Mouse (Mus musculus) kidney, embryonic 14.5 days (tissue): Measurements from ENCODE around the gene Gm45837. TPM values are rescaled to one million over a fixed set of nuclear protein-coding genes. Genes with fewer than 3 reads are reported as not detected.

ENCODE experiments used
- ATAC-seq: fragments of 200-750 bp; cut with Nextera tagmentation; 2 replicates; pipeline ENCODE4 v1.8.0; 2017; ENCODE audit warnings: moderate number of reproducible peaks, mild to moderate bottlenecking, moderate TSS enrichment, moderate library complexity; ENCODE audit not compliant: low FRiP score, low TSS enrichment
- H3K27ac ChIP-seq: fragments of 300-500 bp; sonication (generic); 2 replicates; pipeline ENCODE4 v1.5.1; 2014; ENCODE audit warnings: low read depth, mild to moderate bottlenecking, low read length, moderate library complexity, mixed read lengths
- H3K27me3 ChIP-seq: fragments of 300-500 bp; sonication (generic); 2 replicates; pipeline ENCODE4 v1.6.1; 2014; ENCODE audit warnings: mild to moderate bottlenecking, low read length; ENCODE audit not compliant: control insufficient read depth, insufficient read depth
- H3K36me3 ChIP-seq: fragments of 300-500 bp; sonication (generic); 2 replicates; pipeline ENCODE4 v1.6.1; 2014; ENCODE audit warnings: low read length, mixed read lengths; ENCODE audit not compliant: control insufficient read depth, insufficient read depth
- H3K4me1 ChIP-seq: fragments of 300-500 bp; sonication (generic); 2 replicates; pipeline ENCODE4 v1.6.1; 2014; ENCODE audit warnings: low read length, mixed read lengths; ENCODE audit not compliant: control insufficient read depth, insufficient read depth
- H3K4me2 ChIP-seq: fragments of 300-500 bp; sonication (generic); replicated peaks from 2 replicates; pipeline ENCODE4 v1.6.1; 2014; ENCODE audit warnings: low read depth, mild to moderate bottlenecking, low read length
- H3K4me3 ChIP-seq: fragments of 300-500 bp; sonication (generic); 2 replicates; pipeline ENCODE4 v1.5.1; 2014; ENCODE audit warnings: mild to moderate bottlenecking, low read length
- H3K9ac ChIP-seq: fragments of 300-500 bp; sonication (generic); 2 replicates; pipeline ENCODE4 v1.6.1; 2014; ENCODE audit warnings: low read depth, mild to moderate bottlenecking, low read length, moderate library complexity
- H3K9me3 ChIP-seq: fragments of 300-500 bp; sonication (generic); 2 replicates; pipeline ENCODE4 v1.6.1; 2016; ENCODE audit warnings: low read length; ENCODE audit not compliant: control insufficient read depth
- WGBS: fragments of 180-500 bp; shearing (Covaris S2); extraction: QIAGEN DNeasy Blood & Tissue Kit; methylation state at CpG from one replicate; pipeline ENCODE4 v1.1.7; 2014; 5-methylcytosine and 5-hydroxymethylcytosine counted together
- polyA plus RNA-seq: library from polyadenylated mRNA; unstranded; fragments of >200 nt; fragmentation: Nextera tagmentation; extraction: Ambion mirVana; gene quantifications from 2 replicates; pipeline ENCODE4 v1.2.1, GENCODE M21; 2014

Gm45837 gene
- polyA plus RNA-seq, 1 experiment from 2014 or later, result 13.2 TPM

GRCm38 (mm10) chr7:101523205-101523604 lies 112.5 kb downstream of the Gm45837 start:
- ATAC-seq, result no peak
- Histone ChIP-seq H3K9me3 (no peaks in the 10 kb centered on the region), H3K36me3 (no peaks in the 10 kb centered on the region), H3K9ac (no peak overlapping the region), H3K4me1 (no peaks in the 10 kb centered on the region), H3K27me3 (no peaks in the 10 kb centered on the region), H3K4me2 (no peak overlapping the region), H3K4me3 (no peak overlapping the region), H3K27ac (no peak overlapping the region)
- 85% methylated on average over 2 of the region's 2 CpGs for WGBS

GRCm38 (mm10) chr7:101526484-101526883 lies 115.8 kb downstream of the Gm45837 start:
- Histone ChIP-seq H3K27ac (no peak overlapping the region), H3K4me1 (no peaks in the 10 kb centered on the region), H3K4me2 (no peak overlapping the region), H3K36me3 (no peaks in the 10 kb centered on the region), H3K9ac (no peak overlapping the region), H3K4me3 (no peak overlapping the region), H3K27me3 (no peaks in the 10 kb centered on the region), H3K9me3 (no peaks in the 10 kb centered on the region)
- no peak for ATAC-seq
- WGBS, result 52% methylated on average over 7 of the region's 7 CpGs

GRCm38 (mm10) chr7:101534428-101534827 lies 123.7 kb downstream of the Gm45837 start:
- H3K9ac ChIP-seq, result no peak overlapping the region
- no peaks in the 10 kb centered on the region for H3K9me3 ChIP-seq
- H3K4me3 ChIP-seq, result no peak overlapping the region
- WGBS, result 24% methylated on average over 5 of the region's 5 CpGs
- H3K27ac ChIP-seq, result no peak overlapping the region
- no peak overlapping the region for H3K4me2 ChIP-seq
- no peaks in the 10 kb centered on the region for H3K36me3 ChIP-seq
- peaks cover 5% of the 10 kb centered on the region; the same call in 1 of the 2 replicates for H3K4me1 ChIP-seq
- no peaks in the 10 kb centered on the region for H3K27me3 ChIP-seq
- ATAC-seq, result no peak

- Histone ChIP-seq H3K27me3 (no peaks in the 10 kb centered on the region), H3K4me3 (no peak overlapping the region), H3K36me3 (no peaks in the 10 kb centered on the region), H3K4me1 (peaks cover 5% of the 10 kb centered on the region; the same call in 1 of the 2 replicates), H3K9ac (no peak overlapping the region), H3K27ac (no peak overlapping the region), H3K4me2 (no peak overlapping the region), H3K9me3 (no peaks in the 10 kb centered on the region)
- no peak for ATAC-seq
- WGBS, result 75% methylated on average over 10 of the region's 10 CpGs
These were observed 124.4 kb downstream of the Gm45837 start for GRCm38 (mm10) chr7:101535102-101535501.

GRCm38 (mm10) chr7:101535517-101535916 lies 124.8 kb downstream of the Gm45837 start:
- no peak overlapping the region for H3K9ac ChIP-seq
- no peak for ATAC-seq
- H3K27me3 ChIP-seq, result no peaks in the 10 kb centered on the region
- H3K4me2 ChIP-seq, result no peak overlapping the region
- no peaks in the 10 kb centered on the region for H3K36me3 ChIP-seq
- H3K9me3 ChIP-seq, result no peaks in the 10 kb centered on the region
- WGBS, result 77% methylated on average over 5 of the region's 5 CpGs
- H3K27ac ChIP-seq, result no peak overlapping the region
- H3K4me1 ChIP-seq, result peaks cover 5% of the 10 kb centered on the region; the same call in 1 of the 2 replicates
- H3K4me3 ChIP-seq, result no peak overlapping the region

GRCm38 (mm10) chr7:101537541-101537940 lies 126.9 kb downstream of the Gm45837 start:
- H3K4me1 ChIP-seq, result peaks cover 5% of the 10 kb centered on the region; the same call in 1 of the 2 replicates
- no peaks in the 10 kb centered on the region for H3K36me3 ChIP-seq
- ATAC-seq, result no peak
- no peak overlapping the region for H3K4me2 ChIP-seq
- H3K27me3 ChIP-seq, result no peaks in the 10 kb centered on the region
- 57% methylated on average over 8 of the region's 8 CpGs for WGBS
- no peaks in the 10 kb centered on the region for H3K9me3 ChIP-seq
- H3K27ac ChIP-seq, result no peak overlapping the region
- no peak overlapping the region for H3K9ac ChIP-seq
- H3K4me3 ChIP-seq, result no peak overlapping the region

- ATAC-seq, result 0 out of 2 replicates have a peak, but pooled peaks have one; percentile 12
- Histone ChIP-seq H3K4me3 (no peak overlapping the region), H3K4me1 (peaks cover 5% of the 10 kb centered on the region; the same call in 1 of the 2 replicates), H3K4me2 (peak overlapping the region; percentile 23; the same call in 1 of the 2 replicates), H3K27me3 (no peaks in the 10 kb centered on the region), H3K27ac (no peak overlapping the region), H3K9ac (no peak overlapping the region), H3K36me3 (no peaks in the 10 kb centered on the region), H3K9me3 (no peaks in the 10 kb centered on the region)
- WGBS, result 36% methylated on average over 14 of the region's 14 CpGs
These were observed 127.7 kb downstream of the Gm45837 start for GRCm38 (mm10) chr7:101538141-101538933.

GRCm38 (mm10) chr7:101539774-101540173 lies 129.1 kb downstream of the Gm45837 start:
- H3K27ac ChIP-seq, result no peak overlapping the region
- H3K27me3 ChIP-seq, result no peaks in the 10 kb centered on the region
- no peak overlapping the region for H3K4me3 ChIP-seq
- H3K9ac ChIP-seq, result no peak overlapping the region
- no peaks in the 10 kb centered on the region for H3K9me3 ChIP-seq
- WGBS, result 47% methylated on average over 9 of the region's 9 CpGs
- H3K36me3 ChIP-seq, result no peaks in the 10 kb centered on the region
- peaks cover 5% of the 10 kb centered on the region; the same call in 1 of the 2 replicates for H3K4me1 ChIP-seq
- H3K4me2 ChIP-seq, result no peak overlapping the region
- ATAC-seq, result no peak

- ATAC-seq, result no peak
- H3K9me3 ChIP-seq, result no peaks in the 10 kb centered on the region
- H3K4me3 ChIP-seq, result no peak overlapping the region
- H3K9ac ChIP-seq, result no peak overlapping the region
- H3K36me3 ChIP-seq, result no peaks in the 10 kb centered on the region
- H3K4me1 ChIP-seq, result peaks cover 5% of the 10 kb centered on the region; the same call in 1 of the 2 replicates
- H3K27ac ChIP-seq, result no peak overlapping the region
- WGBS, result 65% methylated on average over 5 of the region's 5 CpGs
- H3K27me3 ChIP-seq, result no peaks in the 10 kb centered on the region
- H3K4me2 ChIP-seq, result no peak overlapping the region
These were observed 130.0 kb downstream of the Gm45837 start for GRCm38 (mm10) chr7:101540684-101541083.
